Mouse (Mus musculus): Measurements from ENCODE around the gene Sh2d1b2. TPM values are rescaled to one million over a fixed set of nuclear protein-coding genes. Genes with fewer than 3 reads are reported as not detected.
A peak's percentile ranks its signal among the peaks of the same experiment; 100 is the strongest.

The Sh2d1b2 gene
- total and polyA plus RNA-seq, 2 experiments from 2014 or later: not detected

GRCm38 (mm10) chr1:170218091-170218884, 14.3 kb upstream of the Sh2d1b2 start:
- peak; percentile 6 for DNase-seq (ENCODE audit: low spot score)
- H3K27me3 ChIP-seq (ENCODE audit: insufficient read depth, low read length): no peaks in the 10 kb centered on the region

GRCm38 (mm10) chr1:170220351-170220750, 12.2 kb upstream of the Sh2d1b2 start:
- Histone ChIP-seq H3K4me3 (ENCODE audit: low read length) (no peak overlapping the region), H3K36me3 (ENCODE audit: insufficient read depth, low read length) (no peaks in the 10 kb centered on the region), H3K27me3 (ENCODE audit: insufficient read depth, low read length) (no peaks in the 10 kb centered on the region), H3K4me2 (ENCODE audit: low read depth, low read length) (no peak overlapping the region), H3K4me1 (ENCODE audit: insufficient read depth, low read length) (0 out of 2 replicates have a peak, but pooled peaks cover 3% of the 10 kb centered on the region), H3K9ac (replicated peaks; ENCODE audit: low read length) (no peak overlapping the region), H3K27ac (no peak overlapping the region), H3K9me3 (ENCODE audit: low read length) (no peaks in the 10 kb centered on the region)
- ATAC-seq (no peak), DNase-seq (ENCODE audit: low spot score) (no peak)
- no peak for TF ChIP-seq CTCF (IDR thresholded peaks at IDR 0.05; ENCODE audit: low read depth)

More at GRCm38 (mm10) chr1:170218091-170218884, 14.3 kb upstream of the Sh2d1b2 start:
- Histone ChIP-seq H3K4me1 (ENCODE audit: insufficient read depth, low read length) (0 out of 2 replicates have a peak, but pooled peaks cover 6% of the 10 kb centered on the region), H3K4me2 (ENCODE audit: low read depth, low read length) (no peak overlapping the region), H3K9me3 (ENCODE audit: low read length) (no peaks in the 10 kb centered on the region), H3K27ac (no peak overlapping the region), H3K4me3 (ENCODE audit: low read length) (no peak overlapping the region), H3K9ac (replicated peaks; ENCODE audit: low read length) (no peak overlapping the region), H3K36me3 (ENCODE audit: insufficient read depth, low read length) (no peaks in the 10 kb centered on the region)
- WGBS: 81% methylated on average over 6 of the region's 6 CpGs
- TF ChIP-seq CTCF (IDR thresholded peaks at IDR 0.05; ENCODE audit: low read depth): peak; percentile 51
- no peak for ATAC-seq

GRCm38 (mm10) chr1:170223276-170223675, 9.3 kb upstream of the Sh2d1b2 start:
- H3K9ac ChIP-seq (replicated peaks; ENCODE audit: low read length): no peak overlapping the region
- no peak overlapping the region for H3K4me3 ChIP-seq (ENCODE audit: low read length)
- no peak for ATAC-seq
- TF ChIP-seq CTCF (IDR thresholded peaks at IDR 0.05; ENCODE audit: low read depth): no peak
- H3K27ac ChIP-seq: no peak overlapping the region
- 89% methylated on average over 2 of the region's 2 CpGs for WGBS
- H3K4me2 ChIP-seq (ENCODE audit: low read depth, low read length): no peak overlapping the region
- no peaks in the 10 kb centered on the region for H3K36me3 ChIP-seq (ENCODE audit: insufficient read depth, low read length)
- no peak for DNase-seq (ENCODE audit: low spot score)
- no peaks in the 10 kb centered on the region for H3K9me3 ChIP-seq (ENCODE audit: low read length)
- no peaks in the 10 kb centered on the region for H3K27me3 ChIP-seq (ENCODE audit: insufficient read depth, low read length)
- H3K4me1 ChIP-seq (ENCODE audit: insufficient read depth, low read length): no peaks in the 10 kb centered on the region

- Histone ChIP-seq H3K27me3 (ENCODE audit: insufficient read depth, low read length) (no peaks in the 10 kb centered on the region), H3K27ac (no peak overlapping the region), H3K4me1 (ENCODE audit: insufficient read depth, low read length) (no peaks in the 10 kb centered on the region), H3K36me3 (ENCODE audit: insufficient read depth, low read length) (no peaks in the 10 kb centered on the region), H3K4me3 (ENCODE audit: low read length) (no peak overlapping the region), H3K4me2 (ENCODE audit: low read depth, low read length) (no peak overlapping the region), H3K9me3 (ENCODE audit: low read length) (no peaks in the 10 kb centered on the region), H3K9ac (replicated peaks; ENCODE audit: low read length) (no peak overlapping the region)
- 88% methylated on average over 3 of the region's 3 CpGs for WGBS
- no peak for TF ChIP-seq CTCF (IDR thresholded peaks at IDR 0.05; ENCODE audit: low read depth)
- ATAC-seq (no peak), DNase-seq (ENCODE audit: low spot score) (no peak)
Observed at GRCm38 (mm10) chr1:170245016-170245415, 12.5 kb downstream of the Sh2d1b2 start.

DNA sequence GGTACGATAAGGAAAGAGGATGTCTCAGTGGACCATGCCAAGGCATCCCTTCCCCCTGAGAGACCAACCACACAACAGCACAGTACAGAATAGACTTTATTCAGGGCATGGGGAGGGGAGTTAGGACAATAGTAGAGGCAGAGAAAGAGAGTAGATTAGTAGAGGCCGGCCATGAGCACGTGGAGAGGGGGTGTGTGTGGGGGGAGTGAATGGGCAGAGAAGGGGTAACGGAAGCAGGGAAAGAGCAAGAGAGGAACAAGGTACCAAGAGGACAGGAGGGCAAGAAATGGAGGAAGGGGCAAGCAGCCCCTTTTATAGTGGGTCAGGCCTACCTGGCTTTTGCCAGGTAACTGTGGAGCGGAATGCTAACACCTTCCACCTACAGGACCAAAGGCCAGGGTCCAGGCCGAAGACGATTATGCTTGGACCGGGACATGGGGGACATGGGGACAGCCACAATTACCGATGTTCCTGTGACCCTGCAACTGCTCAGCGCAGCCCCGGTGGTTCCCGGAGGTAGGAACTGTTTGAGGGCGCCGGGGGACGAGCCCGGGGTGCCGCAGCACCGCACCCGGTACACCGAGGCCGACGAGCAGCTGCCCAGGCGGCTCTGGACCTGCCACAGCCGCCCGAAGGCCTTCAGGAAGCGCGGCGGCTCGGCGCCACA, 22.5 kb downstream of the Sh2d1b2 start:
- DNase-seq (ENCODE audit: low spot score) (no peak), ATAC-seq (peak; percentile 92)
- TF ChIP-seq CTCF (IDR thresholded peaks at IDR 0.05; ENCODE audit: low read depth): no peak
- 29% methylated on average over 30 of the region's 30 CpGs for WGBS
- Histone ChIP-seq H3K9ac (replicated peaks; ENCODE audit: low read length) (peak overlapping the region; percentile 72), H3K4me2 (ENCODE audit: low read depth, low read length) (peak overlapping the region; percentile 78), H3K4me3 (ENCODE audit: low read length) (peak overlapping the region; percentile 71), H3K27ac (peak overlapping the region; percentile 62; the same call in 1 of the 2 replicates), H3K9me3 (ENCODE audit: low read length) (no peaks in the 10 kb centered on the region), H3K27me3 (ENCODE audit: insufficient read depth, low read length) (no peaks in the 10 kb centered on the region), H3K4me1 (ENCODE audit: insufficient read depth, low read length) (no peaks in the 10 kb centered on the region), H3K36me3 (ENCODE audit: insufficient read depth, low read length) (no peaks in the 10 kb centered on the region)

DNA sequence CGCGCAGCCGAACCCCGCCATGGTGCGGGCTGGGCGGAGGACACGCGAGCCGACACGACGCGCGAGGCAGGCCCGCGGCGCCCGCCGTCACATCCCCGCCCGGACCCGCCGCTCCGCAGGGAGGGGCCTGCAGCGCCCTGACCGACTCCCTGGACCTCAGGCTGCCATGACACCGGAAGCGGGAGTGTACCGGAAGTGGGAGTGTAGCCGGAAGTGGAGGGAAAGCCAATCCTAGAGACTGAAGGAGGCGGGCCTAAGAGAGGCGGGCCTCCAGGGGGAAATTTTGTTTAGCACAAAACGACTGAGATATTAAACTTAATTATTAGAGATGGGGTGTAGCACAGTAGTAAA, 23.0 kb downstream of the Sh2d1b2 start:
- Histone ChIP-seq H3K4me1 (ENCODE audit: insufficient read depth, low read length) (no peaks in the 10 kb centered on the region), H3K27ac (peak overlapping the region; percentile 62; the same call in 1 of the 2 replicates), H3K9ac (replicated peaks; ENCODE audit: low read length) (peak overlapping the region; percentile 72), H3K9me3 (ENCODE audit: low read length) (no peaks in the 10 kb centered on the region), H3K36me3 (ENCODE audit: insufficient read depth, low read length) (no peaks in the 10 kb centered on the region), H3K4me2 (ENCODE audit: low read depth, low read length) (peak overlapping the region; percentile 78), H3K4me3 (ENCODE audit: low read length) (peak overlapping the region; percentile 71), H3K27me3 (ENCODE audit: insufficient read depth, low read length) (no peaks in the 10 kb centered on the region)
- WGBS: 10% methylated on average over 31 of the region's 32 CpGs
- peak; percentile 100 for ATAC-seq
- DNase-seq (ENCODE audit: low spot score): peak; percentile 93
- no peak for TF ChIP-seq CTCF (IDR thresholded peaks at IDR 0.05; ENCODE audit: low read depth)

- no peak for ATAC-seq
- H3K27me3 ChIP-seq (ENCODE audit: insufficient read depth, low read length): no peaks in the 10 kb centered on the region
- H3K9me3 ChIP-seq (ENCODE audit: low read length): no peaks in the 10 kb centered on the region
- DNase-seq (ENCODE audit: low spot score): no peak
- no peak overlapping the region for H3K9ac ChIP-seq (replicated peaks; ENCODE audit: low read length)
- H3K4me2 ChIP-seq (ENCODE audit: low read depth, low read length): no peak overlapping the region
- H3K4me1 ChIP-seq (ENCODE audit: insufficient read depth, low read length): no peaks in the 10 kb centered on the region
- no peak overlapping the region for H3K27ac ChIP-seq
- no peak for TF ChIP-seq CTCF (IDR thresholded peaks at IDR 0.05; ENCODE audit: low read depth)
- H3K4me3 ChIP-seq (ENCODE audit: low read length): no peak overlapping the region
- H3K36me3 ChIP-seq (ENCODE audit: insufficient read depth, low read length): no peaks in the 10 kb centered on the region
- WGBS: 83% methylated on average over 6 of the region's 6 CpGs
Observed at GRCm38 (mm10) chr1:170270281-170270680, 37.7 kb downstream of the Sh2d1b2 start.

Data from hindbrain, postnatal 0 days (tissue).